Mouse (Mus musculus) limb, embryonic 15.5 days (tissue): Measurements from ENCODE around the gene Pdcd1lg2. TPM values are rescaled to one million over a fixed set of nuclear protein-coding genes. Genes with fewer than 3 reads are reported as not detected.
A peak's percentile ranks its signal among the peaks of the same experiment; 100 is the strongest.

Experiments used
- ATAC-seq: fragments of 200-750 bp; cut with Nextera tagmentation; 2 replicates; pipeline ENCODE4 v1.8.0; 2017; ENCODE audit warnings: low read depth, moderate TSS enrichment; ENCODE audit not compliant: insufficient number of reproducible peaks, low FRiP score, low TSS enrichment
- H3K27ac ChIP-seq: fragments of 300-500 bp; sonication (generic); 2 replicates; pipeline ENCODE4 v1.5.1; 2015; ENCODE audit warnings: moderate library complexity, mild to moderate bottlenecking, inconsistent platforms
- H3K27me3 ChIP-seq: fragments of 300-500 bp; sonication (generic); 2 replicates; pipeline ENCODE4 v1.6.1; 2015; ENCODE audit warnings: inconsistent platforms
- H3K36me3 ChIP-seq: fragments of 300-500 bp; sonication (generic); 2 replicates; pipeline ENCODE4 v1.6.1; 2015; ENCODE audit warnings: inconsistent platforms
- H3K4me1 ChIP-seq: fragments of 300-500 bp; sonication (generic); 2 replicates; pipeline ENCODE4 v1.6.1; 2015; ENCODE audit warnings: inconsistent platforms
- H3K4me2 ChIP-seq: fragments of 300-500 bp; sonication (generic); 2 replicates; pipeline ENCODE4 v1.6.1; 2015; ENCODE audit warnings: mild to moderate bottlenecking, inconsistent platforms
- H3K4me3 ChIP-seq: fragments of 300-500 bp; sonication (generic); 2 replicates; pipeline ENCODE4 v1.5.1; 2015; ENCODE audit warnings: mild to moderate bottlenecking, inconsistent platforms
- H3K9ac ChIP-seq: fragments of 300-500 bp; sonication (generic); 2 replicates; pipeline ENCODE4 v1.6.1; 2015; ENCODE audit warnings: inconsistent platforms
- H3K9me3 ChIP-seq: fragments of 300-500 bp; sonication (generic); 2 replicates; pipeline ENCODE4 v1.6.1; 2016; ENCODE audit warnings: inconsistent platforms
- WGBS: fragments of 180-500 bp; shearing (Covaris S2); methylation state at CpG from one replicate; pipeline ENCODE4 v1.1.7; 2015; 5-methylcytosine and 5-hydroxymethylcytosine counted together
- polyA plus RNA-seq: library from polyadenylated mRNA; unstranded; fragments of >200 nt; fragmentation: Nextera tagmentation; extraction: Ambion mirVana; gene quantifications from 2 replicates; pipeline ENCODE4 v1.2.1, GENCODE M21; 2015

Gene Pdcd1lg2
- not detected in 2 replicates for polyA plus RNA-seq

GRCm38 (mm10) chr19:29410619-29411018, at the start of gene Pdcd1lg2:
Gene Pdcd1lg2, plus strand, starts transcription at chr19:29410919.
- Histone ChIP-seq H3K4me1 (peaks cover 14% of the 10 kb centered on the region), H3K27ac (no peak within 1 kb of the TSS), H3K9ac (no peak within 1 kb of the TSS), H3K9me3 (no peaks in the 10 kb centered on the region), H3K27me3 (no peaks in the 10 kb centered on the region), H3K4me3 (no peak within 1 kb of the TSS), H3K4me2 (no peak within 1 kb of the TSS), H3K36me3 (no peaks in the 10 kb centered on the region)
- ATAC-seq = no peak
- WGBS = 79% methylated on average over 4 of the region's 4 CpGs

- 2% methylated on average over 33 of the region's 33 CpGs for WGBS
- ATAC-seq = peak; percentile 95
- H3K9ac ChIP-seq = peak overlapping the region; percentile 47
- H3K4me3 ChIP-seq = peak overlapping the region; percentile 68
- no peaks in the 10 kb centered on the region for H3K27me3 ChIP-seq
- H3K27ac ChIP-seq = no peak overlapping the region
- H3K4me2 ChIP-seq = peak overlapping the region; percentile 79
- H3K9me3 ChIP-seq = no peaks in the 10 kb centered on the region
- peaks cover 7% of the 10 kb centered on the region; the same call in 1 of the 2 replicates for H3K36me3 ChIP-seq
- peaks cover 13% of the 10 kb centered on the region; the same call in 1 of the 2 replicates for H3K4me1 ChIP-seq
Observed at GRCm38 (mm10) chr19:29361468-29362130, 49.1 kb upstream of the Pdcd1lg2 start.

- Histone ChIP-seq H3K9ac (no peak overlapping the region), H3K9me3 (no peaks in the 10 kb centered on the region), H3K27ac (no peak overlapping the region), H3K4me3 (peak overlapping the region; percentile 68), H3K36me3 (peaks cover 7% of the 10 kb centered on the region; the same call in 1 of the 2 replicates), H3K27me3 (no peaks in the 10 kb centered on the region), H3K4me2 (peak overlapping the region; percentile 79), H3K4me1 (peaks cover 15% of the 10 kb centered on the region; the same call in 1 of the 2 replicates)
- no peak for ATAC-seq
- WGBS = 44% methylated on average over 13 of the region's 13 CpGs
Observed at GRCm38 (mm10) chr19:29362173-29362930, 48.4 kb upstream of the Pdcd1lg2 start.

DNA sequence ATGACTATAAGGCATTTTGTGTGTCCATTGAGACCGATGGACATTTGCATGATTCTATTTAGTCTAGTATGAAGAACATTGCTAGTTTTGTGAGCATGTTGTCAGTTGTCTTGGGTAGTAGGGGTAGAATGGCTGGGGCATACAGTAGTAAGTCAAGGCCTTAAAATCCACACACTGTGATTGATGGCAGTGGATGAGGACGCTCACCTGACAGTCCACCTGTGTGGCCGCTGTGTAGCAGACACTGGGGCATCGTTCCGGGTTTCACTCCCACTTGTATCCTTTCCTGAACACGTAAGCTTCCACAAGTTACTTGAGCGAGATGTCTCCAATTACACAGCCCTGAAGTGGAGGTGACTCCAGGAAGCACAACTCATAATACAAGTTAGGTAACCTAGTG, 47.2 kb upstream of the Pdcd1lg2 start:
- no peak overlapping the region for H3K9ac ChIP-seq
- no peaks in the 10 kb centered on the region for H3K9me3 ChIP-seq
- peaks cover 17% of the 10 kb centered on the region; the same call in 1 of the 2 replicates for H3K4me1 ChIP-seq
- no peak for ATAC-seq
- WGBS = 84% methylated on average over 7 of the region's 7 CpGs
- H3K27me3 ChIP-seq = no peaks in the 10 kb centered on the region
- no peak overlapping the region for H3K4me3 ChIP-seq
- H3K27ac ChIP-seq = no peak overlapping the region
- no peaks in the 10 kb centered on the region for H3K36me3 ChIP-seq
- no peak overlapping the region for H3K4me2 ChIP-seq

DNA sequence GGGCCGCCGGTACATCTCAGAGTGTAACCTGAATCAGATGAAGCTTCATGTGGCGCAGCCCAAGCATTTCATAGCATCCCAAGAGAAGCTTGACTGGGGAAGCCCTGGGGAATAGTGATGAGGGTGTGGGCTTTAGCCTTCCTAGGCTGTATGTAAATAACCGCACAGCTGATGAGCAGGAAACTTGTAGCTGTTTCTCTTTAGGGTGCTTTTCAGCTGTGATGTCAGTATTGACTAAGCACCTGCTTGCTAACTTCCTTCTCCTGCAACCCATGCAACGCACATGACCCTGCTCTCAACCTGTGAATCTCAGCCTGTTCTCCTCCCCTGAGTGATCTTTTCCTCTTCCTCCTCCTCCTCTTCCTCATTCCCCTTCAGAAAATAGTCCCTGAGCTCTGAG, 46.6 kb upstream of the Pdcd1lg2 start:
- WGBS = 73% methylated on average over 5 of the region's 5 CpGs
- ATAC-seq = no peak

DNA sequence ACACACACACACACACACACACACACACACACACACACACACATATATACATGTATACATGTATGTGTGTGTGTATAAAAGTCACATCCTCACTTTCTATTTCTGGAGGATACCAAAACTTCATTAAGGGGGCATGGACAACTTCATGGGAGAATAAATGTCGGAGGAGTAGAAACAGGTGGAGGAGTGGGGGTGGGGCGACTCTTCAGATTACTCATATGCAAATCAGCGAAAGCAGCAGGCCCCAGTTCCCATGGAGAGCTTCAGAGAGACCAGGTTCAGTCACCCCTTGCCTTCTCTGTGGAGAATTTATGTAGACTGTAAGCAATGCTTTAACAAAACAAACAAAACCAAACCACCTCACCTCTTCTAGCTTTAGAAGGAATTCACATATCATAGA, 45.6 kb upstream of the Pdcd1lg2 start:
- no peak for ATAC-seq
- no peak overlapping the region for H3K4me3 ChIP-seq

More for the DNA sequence above, 46.6 kb upstream of the Pdcd1lg2 start:
- Histone ChIP-seq H3K4me3 (no peak overlapping the region), H3K4me2 (no peak overlapping the region), H3K9ac (no peak overlapping the region), H3K27me3 (no peaks in the 10 kb centered on the region), H3K9me3 (no peaks in the 10 kb centered on the region), H3K27ac (no peak overlapping the region), H3K4me1 (peaks cover 17% of the 10 kb centered on the region; the same call in 1 of the 2 replicates), H3K36me3 (no peaks in the 10 kb centered on the region)

GRCm38 (mm10) chr19:29366226-29366968, 44.3 kb upstream of the Pdcd1lg2 start:
- WGBS = 54% methylated on average over 20 of the region's 20 CpGs
- peak overlapping the region; percentile 54 for H3K4me3 ChIP-seq
- no peaks in the 10 kb centered on the region for H3K36me3 ChIP-seq
- peak overlapping the region; percentile 84 for H3K4me2 ChIP-seq
- ATAC-seq = no peak
- peak overlapping the region; percentile 43; the same call in 1 of the 2 replicates for H3K9ac ChIP-seq
- peaks cover 8% of the 10 kb centered on the region; the same call in 1 of the 2 replicates for H3K4me1 ChIP-seq
- H3K27me3 ChIP-seq = no peaks in the 10 kb centered on the region
- H3K27ac ChIP-seq = no peak overlapping the region
- no peaks in the 10 kb centered on the region for H3K9me3 ChIP-seq

More for the DNA sequence above, 45.6 kb upstream of the Pdcd1lg2 start:
- no peak overlapping the region for H3K4me2 ChIP-seq
- no peaks in the 10 kb centered on the region for H3K9me3 ChIP-seq
- WGBS = 25% methylated on average over 3 of the region's 3 CpGs
- H3K9ac ChIP-seq = no peak overlapping the region
- H3K36me3 ChIP-seq = no peaks in the 10 kb centered on the region
- H3K27ac ChIP-seq = no peak overlapping the region
- no peaks in the 10 kb centered on the region for H3K27me3 ChIP-seq
- peaks cover 17% of the 10 kb centered on the region; the same call in 1 of the 2 replicates for H3K4me1 ChIP-seq

DNA sequence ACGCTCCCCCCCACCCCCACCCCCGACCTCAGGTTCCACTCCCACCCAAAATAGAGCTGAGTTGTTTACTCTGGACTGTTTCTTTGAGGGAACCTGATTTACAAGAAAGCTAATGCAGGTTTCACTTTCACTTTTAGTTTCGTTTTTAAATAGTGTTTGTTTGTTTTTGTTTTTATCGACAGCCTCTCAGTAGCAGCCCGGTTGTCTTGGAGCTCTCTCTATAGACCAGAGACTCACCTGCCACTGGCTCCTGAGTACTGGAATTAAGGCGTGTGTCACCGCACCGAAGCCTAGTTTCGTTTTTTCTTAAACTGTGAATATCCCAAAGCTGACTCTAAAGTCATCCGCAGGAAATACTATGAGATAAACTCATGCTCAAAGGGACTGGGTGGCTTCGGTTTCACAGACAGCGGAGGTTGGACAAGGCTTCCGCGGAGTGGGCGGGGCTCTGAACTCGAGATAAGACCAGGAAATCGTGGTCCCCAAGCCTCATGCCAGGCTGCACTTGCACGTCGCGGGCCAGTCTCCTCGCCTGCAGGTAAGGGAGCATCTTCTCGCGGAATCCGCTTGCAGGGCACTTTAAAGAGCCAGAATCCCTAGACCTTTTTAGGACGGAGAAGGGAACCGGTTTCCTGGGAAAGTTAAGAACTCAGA, 43.6 kb upstream of the Pdcd1lg2 start, which contains the start of the genes Plgrkt and Cd274:
Gene Plgrkt (minus strand): TSS at position 422 of the 654 bp plus-strand sequence.
Gene Cd274 (plus strand): TSS at position 487 of the 654 bp plus-strand sequence.
- ATAC-seq = no peak
- peak within 1 kb of the TSS; percentile 54 for H3K4me3 ChIP-seq
- H3K27ac ChIP-seq = no peak within 1 kb of the TSS
- peaks cover 8% of the 10 kb centered on the region; the same call in 1 of the 2 replicates for H3K4me1 ChIP-seq
- no peaks in the 10 kb centered on the region for H3K27me3 ChIP-seq
- 3% methylated on average over 26 of the region's 26 CpGs for WGBS
- H3K4me2 ChIP-seq = peak within 1 kb of the TSS; percentile 84
- no peaks in the 10 kb centered on the region for H3K36me3 ChIP-seq
- peak within 1 kb of the TSS; percentile 43 for H3K9ac ChIP-seq
- no peaks in the 10 kb centered on the region for H3K9me3 ChIP-seq

DNA sequence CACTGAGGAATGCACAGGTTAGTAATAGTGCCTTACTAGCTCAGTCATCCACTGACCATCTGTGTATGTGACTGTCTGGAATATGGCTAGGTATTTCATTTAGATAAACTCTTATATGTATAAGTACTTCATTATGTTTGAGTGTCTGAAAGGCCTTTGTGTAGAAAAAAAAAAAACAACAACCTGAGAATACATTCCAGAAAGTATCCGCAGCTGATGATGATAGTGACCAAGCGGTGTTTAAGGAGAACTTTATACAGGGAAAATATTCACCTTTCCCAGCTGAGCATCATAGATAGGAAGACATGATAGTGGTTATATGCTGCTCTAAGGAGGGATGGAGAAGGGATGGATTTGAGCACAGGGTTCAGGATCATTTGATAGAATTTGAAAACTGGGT, 42.7 kb upstream of the Pdcd1lg2 start:
- no peak overlapping the region for H3K9ac ChIP-seq
- H3K36me3 ChIP-seq = no peaks in the 10 kb centered on the region
- no peak overlapping the region for H3K4me3 ChIP-seq
- 85% methylated on average over 2 of the region's 2 CpGs for WGBS
- no peaks in the 10 kb centered on the region for H3K9me3 ChIP-seq
- ATAC-seq = no peak
- no peak overlapping the region for H3K27ac ChIP-seq
- no peak overlapping the region for H3K4me2 ChIP-seq
- no peaks in the 10 kb centered on the region for H3K27me3 ChIP-seq
- H3K4me1 ChIP-seq = peaks cover 5% of the 10 kb centered on the region; the same call in 1 of the 2 replicates

- Histone ChIP-seq H3K4me2 (no peak overlapping the region), H3K4me3 (no peak overlapping the region), H3K9ac (no peak overlapping the region), H3K9me3 (no peaks in the 10 kb centered on the region), H3K27ac (no peak overlapping the region), H3K27me3 (no peaks in the 10 kb centered on the region), H3K4me1 (peaks cover 5% of the 10 kb centered on the region; the same call in 1 of the 2 replicates), H3K36me3 (no peaks in the 10 kb centered on the region)
- 73% methylated on average over 3 of the region's 3 CpGs for WGBS
- no peak for ATAC-seq
Observed at GRCm38 (mm10) chr19:29368671-29369309, 41.9 kb upstream of the Pdcd1lg2 start.

- Histone ChIP-seq H3K4me1 (peaks cover 5% of the 10 kb centered on the region; the same call in 1 of the 2 replicates), H3K36me3 (no peaks in the 10 kb centered on the region), H3K4me2 (no peak overlapping the region), H3K9ac (no peak overlapping the region), H3K4me3 (no peak overlapping the region), H3K27ac (no peak overlapping the region), H3K27me3 (no peaks in the 10 kb centered on the region), H3K9me3 (no peaks in the 10 kb centered on the region)
- WGBS = 55% methylated on average over 12 of the region's 12 CpGs
- no peak for ATAC-seq
Observed at GRCm38 (mm10) chr19:29370112-29370511, 40.6 kb upstream of the Pdcd1lg2 start.
